Mouse (Mus musculus) embryonic facial prominence, embryonic 10.5 days (tissue): Measurements from ENCODE around the gene Tcaf2. TPM values are rescaled to one million over a fixed set of nuclear protein-coding genes. Genes with fewer than 3 reads are reported as not detected.

Experiments used
- DNase-seq: peaks from one replicate; pipeline ENCODE4 v3.0.0-alpha.2; 2017; ENCODE audit warnings: low spot score
- H3K27ac ChIP-seq: fragments of 300-500 bp; sonication (generic); replicated peaks from 2 replicates; pipeline ENCODE4 v1.5.1; 2016; ENCODE audit warnings: mild to moderate bottlenecking
- H3K27me3 ChIP-seq: fragments of 300-500 bp; sonication (generic); replicated peaks from 2 replicates; pipeline ENCODE4 v1.6.1; 2016; ENCODE audit warnings: low read depth, mild to moderate bottlenecking; ENCODE audit not compliant: poor library complexity, severe bottlenecking
- H3K36me3 ChIP-seq: fragments of 300-500 bp; sonication (generic); replicated peaks from 2 replicates; pipeline ENCODE4 v1.6.1; 2016; ENCODE audit warnings: mild to moderate bottlenecking, moderate library complexity
- H3K4me1 ChIP-seq: fragments of 300-500 bp; sonication (generic); 2 replicates; pipeline ENCODE4 v1.6.1; 2016
- H3K4me3 ChIP-seq: fragments of 300-500 bp; sonication (generic); 2 replicates; pipeline ENCODE4 v1.5.1; 2016; ENCODE audit warnings: mild to moderate bottlenecking, moderate library complexity
- H3K9me3 ChIP-seq: fragments of 300-500 bp; sonication (generic); 2 replicates; pipeline ENCODE4 v1.6.1; 2016; ENCODE audit warnings: mild to moderate bottlenecking
- WGBS: fragments of 180-500 bp; shearing (Covaris S2); methylation state at CpG from one replicate; pipeline ENCODE4 v1.1.7; 2016; 5-methylcytosine and 5-hydroxymethylcytosine counted together
- polyA plus RNA-seq: library from polyadenylated mRNA; unstranded; fragments of >200 nt; fragmentation: Nextera tagmentation; extraction: Ambion mirVana; gene quantifications from 2 replicates; pipeline ENCODE4 v1.2.1, GENCODE M21; 2016

Gene Tcaf2
- polyA plus RNA-seq, 1 experiment from 2014 or later: 4.6 TPM

DNA sequence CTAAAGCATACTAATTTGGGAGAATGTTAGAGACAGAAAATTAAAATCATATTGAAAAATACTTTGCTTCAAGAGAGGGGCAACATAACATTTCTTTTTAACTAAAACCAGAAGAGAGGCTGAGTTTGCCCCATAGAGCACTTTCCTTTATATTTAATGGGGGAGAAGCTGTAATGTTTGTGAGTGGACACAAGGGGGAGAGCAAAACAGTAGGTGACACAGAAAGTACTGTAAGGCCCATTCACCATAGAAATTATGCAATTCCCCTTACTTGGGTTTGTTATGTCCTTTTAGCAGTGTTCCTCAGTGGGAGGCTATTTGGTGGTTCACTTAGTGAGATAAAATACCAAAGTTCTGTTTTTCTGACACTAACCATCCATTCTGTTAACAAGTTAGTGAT is 32.8 kb downstream of the Tcaf2 start:
- no peak for DNase-seq
- H3K9me3 ChIP-seq: no peaks in the 10 kb centered on the region
- no peak overlapping the region for H3K27ac ChIP-seq
- no peaks in the 10 kb centered on the region for H3K4me1 ChIP-seq
- no peaks in the 10 kb centered on the region for H3K36me3 ChIP-seq
- no peaks in the 10 kb centered on the region for H3K27me3 ChIP-seq
- no peak overlapping the region for H3K4me3 ChIP-seq

- no peak overlapping the region for H3K4me3 ChIP-seq
- no peak for DNase-seq
- H3K27ac ChIP-seq: no peak overlapping the region
- H3K27me3 ChIP-seq: no peaks in the 10 kb centered on the region
- no peaks in the 10 kb centered on the region for H3K9me3 ChIP-seq
- 77% methylated on average over 4 of the region's 4 CpGs for WGBS
- no peaks in the 10 kb centered on the region for H3K4me1 ChIP-seq
- no peaks in the 10 kb centered on the region for H3K36me3 ChIP-seq
Measured at GRCm38 (mm10) chr6:42610954-42611522, 34.0 kb downstream of the Tcaf2 start.

DNA sequence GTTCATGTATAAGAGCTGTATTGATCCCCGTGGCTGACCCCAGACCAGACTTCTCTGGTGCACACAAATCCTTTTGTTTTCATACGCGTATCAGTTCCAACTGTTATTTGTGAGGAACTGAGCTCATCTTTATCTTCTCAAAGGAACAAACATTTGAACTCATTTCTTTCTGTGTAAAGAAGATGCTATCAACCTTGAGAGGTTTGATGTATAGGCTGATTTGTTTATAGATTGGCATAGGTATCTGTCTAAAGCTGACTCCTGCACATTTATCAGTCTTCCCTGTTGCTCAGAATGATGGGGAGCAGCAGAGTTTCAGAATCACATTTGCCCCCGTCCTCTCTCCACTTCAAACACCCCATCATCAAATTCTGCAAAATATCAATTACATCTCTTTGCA is 47.5 kb downstream of the Tcaf2 start, which contains the start of gene Tcaf3:
Tcaf3 (minus strand) TSS at position 101 of the 400 bp plus-strand sequence.
- H3K9me3 ChIP-seq: no peaks in the 10 kb centered on the region
- H3K4me1 ChIP-seq: no peaks in the 10 kb centered on the region
- H3K27me3 ChIP-seq: no peaks in the 10 kb centered on the region
- no peak within 1 kb of the TSS for H3K27ac ChIP-seq
- 58% methylated on average over 4 of the region's 4 CpGs for WGBS
- H3K4me3 ChIP-seq: no peak within 1 kb of the TSS
- no peaks in the 10 kb centered on the region for H3K36me3 ChIP-seq
- no peak for DNase-seq

DNA sequence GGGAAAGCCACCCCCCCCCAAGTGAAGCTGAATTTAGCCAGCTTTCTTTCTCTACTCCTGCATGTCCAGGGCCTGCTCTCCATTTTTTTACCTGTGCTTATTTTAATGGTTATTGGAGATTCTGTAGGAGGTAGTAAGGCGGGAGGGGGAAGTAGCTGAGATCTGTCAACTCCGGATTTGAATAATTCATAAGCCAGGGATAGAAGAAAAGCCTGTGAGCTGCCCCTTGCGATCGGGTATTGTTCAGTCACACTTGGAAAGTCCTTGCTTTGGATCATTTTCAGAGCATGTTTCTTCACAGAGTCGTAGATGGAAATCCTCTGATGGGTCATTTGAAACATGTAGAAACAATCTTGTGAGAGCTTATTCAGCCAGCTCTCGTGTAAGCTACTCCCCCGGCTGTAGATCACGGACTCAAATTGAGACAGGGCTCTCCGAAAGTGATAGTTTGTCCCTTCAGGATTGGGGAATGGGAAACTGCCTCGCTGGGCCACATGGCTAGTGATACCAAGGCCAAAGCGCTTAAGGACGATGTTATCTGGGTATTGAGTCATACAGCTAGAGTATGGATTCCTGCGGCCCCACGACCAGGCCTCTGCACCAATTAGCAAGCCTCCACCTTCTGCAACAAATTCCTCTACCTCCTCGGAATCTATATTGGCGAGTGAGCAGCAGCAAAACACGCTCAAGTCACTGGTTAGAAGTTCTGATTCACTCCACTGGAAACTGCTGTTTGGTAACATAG is 51.7 kb downstream of the Tcaf2 start:
- Histone ChIP-seq H3K4me3 (no peak overlapping the region), H3K27ac (no peak overlapping the region), H3K4me1 (no peaks in the 10 kb centered on the region), H3K27me3 (no peaks in the 10 kb centered on the region), H3K9me3 (no peaks in the 10 kb centered on the region), H3K36me3 (no peaks in the 10 kb centered on the region)
- 81% methylated on average over 17 of the region's 17 CpGs for WGBS
- DNase-seq: no peak

DNA sequence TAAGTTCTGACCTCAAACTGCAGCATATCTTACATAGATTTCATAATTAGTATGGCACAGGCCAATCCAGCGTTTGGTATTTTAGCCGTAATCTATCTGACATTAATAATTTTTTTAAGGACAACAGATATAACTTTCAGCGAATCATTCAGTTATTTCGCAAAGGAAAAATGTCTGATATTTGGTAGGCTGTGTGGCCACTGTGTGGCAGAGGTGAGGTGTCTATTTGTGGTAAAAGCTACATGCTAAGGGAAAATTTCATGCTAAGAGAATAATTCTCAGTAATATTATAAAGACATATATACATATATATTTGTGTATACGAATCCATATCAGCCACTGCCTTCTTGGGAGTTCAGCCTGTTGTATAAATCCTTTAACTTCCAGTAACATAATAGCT is 58.5 kb downstream of the Tcaf2 start:
- H3K27me3 ChIP-seq: no peaks in the 10 kb centered on the region
- 93% methylated on average over 5 of the region's 5 CpGs for WGBS
- no peaks in the 10 kb centered on the region for H3K4me1 ChIP-seq
- H3K36me3 ChIP-seq: no peaks in the 10 kb centered on the region
- no peak overlapping the region for H3K27ac ChIP-seq
- H3K9me3 ChIP-seq: no peaks in the 10 kb centered on the region
- H3K4me3 ChIP-seq: no peak overlapping the region
- DNase-seq: no peak

DNA sequence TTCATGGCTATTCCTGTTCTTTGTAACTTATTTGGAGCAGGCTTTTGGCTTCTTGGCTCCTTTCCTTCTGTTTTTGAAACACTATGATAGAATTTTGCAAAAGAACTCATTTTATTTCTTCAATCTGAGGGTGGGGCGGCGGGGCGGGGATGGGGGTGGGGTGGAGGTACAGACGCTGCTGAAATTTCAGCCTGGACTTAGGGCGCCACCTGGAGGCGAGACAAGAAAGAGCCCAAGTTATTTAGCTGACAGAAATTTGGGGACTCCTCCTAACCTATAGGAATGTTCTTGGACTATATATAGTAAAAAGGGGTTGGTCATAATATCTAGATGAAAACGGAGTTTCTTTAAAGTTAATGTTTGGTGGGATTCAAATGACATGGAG is 61.6 kb downstream of the Tcaf2 start:
- H3K4me3 ChIP-seq: no peak overlapping the region
- no peaks in the 10 kb centered on the region for H3K27me3 ChIP-seq
- no peaks in the 10 kb centered on the region for H3K9me3 ChIP-seq
- no peaks in the 10 kb centered on the region for H3K4me1 ChIP-seq
- peak; percentile 74 for DNase-seq
- H3K36me3 ChIP-seq: no peaks in the 10 kb centered on the region
- H3K27ac ChIP-seq: no peak overlapping the region
- 1% methylated on average over 7 of the region's 7 CpGs for WGBS

DNA sequence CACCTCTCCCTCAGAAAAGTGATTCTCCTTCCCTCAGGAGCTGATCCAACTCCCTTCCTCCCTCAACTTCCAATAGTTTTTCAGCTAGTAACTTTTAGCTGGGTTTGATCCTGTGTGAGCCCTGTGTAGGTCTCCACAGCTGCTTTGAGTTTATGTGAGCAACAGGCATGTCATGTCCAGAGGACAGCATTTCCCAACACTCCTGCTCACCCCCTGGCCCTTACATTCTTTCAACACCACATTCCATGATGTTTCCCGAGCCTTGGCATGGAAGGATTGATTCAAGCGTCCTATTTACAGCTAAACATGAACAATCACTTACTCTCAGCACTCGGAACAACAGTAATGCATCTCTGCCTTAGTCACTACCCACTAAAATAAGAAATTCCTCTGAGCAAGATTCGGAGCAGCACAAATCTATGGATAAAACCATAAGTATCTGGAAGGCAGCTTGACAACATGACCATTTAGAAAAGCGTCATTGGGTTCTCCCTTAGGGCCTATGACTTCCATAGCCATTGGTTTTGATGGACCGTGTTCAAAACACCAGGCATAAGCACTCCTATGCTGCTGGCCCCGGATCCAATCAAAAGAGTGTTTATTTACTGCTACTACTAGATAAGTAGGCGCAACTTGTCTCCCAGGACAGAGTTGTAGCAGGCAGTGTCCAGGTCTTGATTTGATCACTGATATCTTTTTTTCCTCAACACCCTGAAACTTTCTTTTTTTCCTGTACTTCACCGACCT is 62.1 kb downstream of the Tcaf2 start:
- H3K9me3 ChIP-seq: no peaks in the 10 kb centered on the region
- no peaks in the 10 kb centered on the region for H3K27me3 ChIP-seq
- no peaks in the 10 kb centered on the region for H3K4me1 ChIP-seq
- DNase-seq: no peak
- 64% methylated on average over 9 of the region's 9 CpGs for WGBS
- H3K27ac ChIP-seq: no peak overlapping the region
- no peaks in the 10 kb centered on the region for H3K36me3 ChIP-seq
- no peak overlapping the region for H3K4me3 ChIP-seq

DNA sequence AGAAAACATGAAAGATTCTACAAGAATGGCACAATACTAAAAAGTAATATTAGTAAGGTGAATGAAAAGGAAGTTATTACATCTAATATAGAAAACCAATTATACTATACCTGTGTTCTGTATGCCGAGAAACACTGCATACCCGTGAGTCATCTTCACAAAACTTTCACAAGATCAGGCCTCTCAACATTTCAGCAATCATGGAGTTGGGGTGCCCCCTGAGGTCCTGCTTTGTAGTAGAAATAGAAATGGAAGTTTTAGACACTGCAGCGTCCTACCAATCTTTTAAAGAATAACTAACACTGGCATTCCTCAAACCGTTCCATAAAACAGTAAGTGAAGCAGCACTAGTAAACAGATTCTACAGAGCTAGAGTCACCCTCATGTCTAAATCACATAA is 66.4 kb downstream of the Tcaf2 start:
- Histone ChIP-seq H3K4me1 (no peaks in the 10 kb centered on the region), H3K9me3 (no peaks in the 10 kb centered on the region), H3K4me3 (no peak overlapping the region), H3K36me3 (no peaks in the 10 kb centered on the region), H3K27ac (no peak overlapping the region), H3K27me3 (no peaks in the 10 kb centered on the region)
- WGBS: 78% methylated on average over 4 of the region's 4 CpGs
- no peak for DNase-seq

- Histone ChIP-seq H3K27ac (no peak overlapping the region), H3K27me3 (no peaks in the 10 kb centered on the region), H3K36me3 (no peaks in the 10 kb centered on the region), H3K4me3 (no peak overlapping the region), H3K9me3 (no peaks in the 10 kb centered on the region), H3K4me1 (no peaks in the 10 kb centered on the region)
- WGBS: 93% methylated on average over 2 of the region's 2 CpGs
- no peak for DNase-seq
Measured at GRCm38 (mm10) chr6:42577433-42577832, 67.6 kb downstream of the Tcaf2 start.

Other genes with a start within 250 kb of the Tcaf2 start
- gene Tas2r143, start 245.0 kb downstream of the Tcaf2 start, polyA plus RNA-seq: not detected in 2 replicates
- gene Tas2r135, start 239.8 kb downstream of the Tcaf2 start, polyA plus RNA-seq: not detected in 2 replicates
- not detected in 2 replicates for gene Tas2r126, start 210.7 kb downstream of the Tcaf2 start, polyA plus RNA-seq
- not detected in 2 replicates for gene Olfr458, start 180.1 kb downstream of the Tcaf2 start, polyA plus RNA-seq
- not detected in 2 replicates for gene Olfr457, start 168.9 kb downstream of the Tcaf2 start, polyA plus RNA-seq
- gene Olfr456, start 158.0 kb downstream of the Tcaf2 start, polyA plus RNA-seq: not detected in 2 replicates
- gene Olfr455, start 97.7 kb downstream of the Tcaf2 start, polyA plus RNA-seq: not detected in 2 replicates
- gene Tcaf3, start 47.6 kb downstream of the Tcaf2 start, polyA plus RNA-seq: not detected in 2 replicates
- 93.0 and 94.1 TPM in 2 replicates for gene Tcaf1, start 64.8 kb upstream of the Tcaf2 start, polyA plus RNA-seq
- gene Olfr453, start 94.1 kb upstream of the Tcaf2 start, polyA plus RNA-seq: not detected in 2 replicates
- gene Olfr38, start 111.2 kb upstream of the Tcaf2 start, polyA plus RNA-seq: not detected in 2 replicates
- gene Olfr452, start 139.8 kb upstream of the Tcaf2 start, polyA plus RNA-seq: not detected in 2 replicates
- not detected in 2 replicates for gene Olfr450, start 166.7 kb upstream of the Tcaf2 start, polyA plus RNA-seq
- not detected in 2 replicates for gene Olfr449, start 189.1 kb upstream of the Tcaf2 start, polyA plus RNA-seq
- not detected in 2 replicates for gene Olfr448, start 245.2 kb upstream of the Tcaf2 start, polyA plus RNA-seq